Mouse (Mus musculus) kidney, adult 9 months (tissue): ENCODE data around the gene Dnmt3l.

Experiments
- DNase-seq: peaks from one replicate; pipeline ENCODE4 v3.0.0; 2022

The Dnmt3l gene

DNA sequence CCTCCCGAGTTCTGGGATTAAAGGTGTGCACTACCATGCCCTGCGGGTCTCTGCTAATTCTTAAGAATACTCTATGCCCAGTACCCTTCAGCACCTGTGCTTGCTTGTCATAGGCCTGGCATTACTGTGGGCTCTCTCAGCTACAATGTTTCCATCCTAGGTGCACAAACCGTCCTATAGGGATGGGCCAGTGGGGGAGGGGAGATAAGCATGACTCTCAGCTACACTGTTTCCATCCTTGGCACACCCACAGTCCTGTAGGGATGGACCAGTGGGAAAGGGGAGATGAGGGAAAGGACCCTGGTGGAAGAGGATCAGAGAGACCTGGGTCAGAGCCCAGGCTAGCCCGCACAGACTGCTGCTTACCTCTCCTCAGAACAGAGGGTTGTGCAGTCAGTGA lies 4.6 kb upstream of the Dnmt3l start:
- no peak for DNase-seq

DNA sequence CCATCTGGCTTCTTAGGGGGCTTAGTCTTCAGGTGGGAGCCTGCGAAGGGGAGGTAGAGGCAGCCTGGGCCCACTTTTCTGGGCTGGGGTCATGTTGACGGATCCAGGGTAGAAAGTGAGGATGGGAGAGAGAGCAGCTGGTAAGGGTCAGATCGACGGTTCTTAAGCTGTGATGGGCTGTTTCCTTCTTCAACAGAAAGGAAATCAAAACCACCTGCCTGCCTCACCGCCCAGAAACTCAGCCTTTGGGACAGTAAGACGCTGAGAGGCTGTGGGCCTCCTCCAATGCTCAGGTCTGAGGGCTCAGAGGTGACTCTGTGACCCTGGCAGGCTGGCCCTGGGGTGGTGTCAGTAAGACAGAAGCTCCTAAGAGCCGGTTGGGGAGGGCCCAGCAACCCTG lies 349 bp downstream of the Dnmt3l start:
- DNase-seq: no peak

DNA sequence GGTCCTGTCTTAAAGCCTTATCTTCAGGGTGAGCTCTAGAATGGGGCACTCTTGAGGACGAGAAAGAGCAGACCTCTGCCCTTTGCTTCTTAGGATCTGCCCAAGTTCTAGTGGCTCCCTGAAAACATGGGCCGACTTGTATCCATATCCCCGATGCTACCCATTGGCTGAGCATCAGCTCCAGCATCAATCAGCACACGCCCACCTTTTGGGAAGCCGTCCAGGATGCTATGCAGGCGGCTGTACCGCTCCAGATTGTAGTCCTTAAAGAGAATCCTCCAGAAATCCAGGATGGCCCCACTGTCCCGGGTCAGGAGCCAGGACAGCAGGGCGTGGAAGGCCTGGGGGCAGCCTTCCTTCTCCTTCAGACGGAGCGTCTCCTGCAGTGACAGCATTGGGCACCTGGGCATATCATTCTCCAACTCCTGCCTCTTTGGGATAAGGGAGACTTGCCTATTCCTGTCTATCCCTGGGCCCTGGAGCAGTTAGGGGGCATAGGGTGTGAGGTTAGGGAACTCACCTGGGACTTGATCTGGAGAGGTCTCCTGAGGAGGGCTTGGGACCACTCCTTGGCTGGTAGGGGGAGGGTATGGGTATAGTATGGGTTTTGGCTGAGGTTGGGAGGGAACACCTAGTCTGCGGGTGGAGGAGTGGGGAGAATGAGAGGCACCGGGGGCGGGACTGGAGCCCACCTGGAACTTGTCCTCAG lies 1.1 kb downstream of the Dnmt3l start:
- no peak for DNase-seq

DNA sequence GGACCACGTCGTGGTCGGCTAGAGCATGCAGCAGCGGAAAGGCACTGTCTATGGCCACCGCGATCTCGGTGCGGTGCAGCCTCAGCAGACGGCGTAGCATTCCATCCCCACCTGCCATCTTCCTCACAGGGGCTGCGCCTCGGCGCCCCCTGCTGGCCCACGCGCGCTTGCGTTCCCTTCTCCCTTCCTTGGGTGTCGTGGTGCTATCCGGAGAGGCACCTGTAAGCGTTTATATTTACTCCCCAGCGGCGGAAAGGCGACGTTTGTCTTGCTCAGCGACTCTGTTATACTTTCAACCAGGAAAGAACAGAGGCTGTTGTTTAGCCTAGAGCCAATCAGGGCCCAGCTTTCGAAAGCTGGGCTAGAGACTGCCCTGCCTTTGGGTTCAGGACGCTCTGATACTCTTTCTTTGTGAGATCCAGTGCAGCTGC lies 1.7 kb downstream of the Dnmt3l start, which contains the start of gene Aire:
Gene Aire (minus strand): TSS at position 205 of the 431 bp plus-strand sequence.
- peak; percentile 66 for DNase-seq

DNA sequence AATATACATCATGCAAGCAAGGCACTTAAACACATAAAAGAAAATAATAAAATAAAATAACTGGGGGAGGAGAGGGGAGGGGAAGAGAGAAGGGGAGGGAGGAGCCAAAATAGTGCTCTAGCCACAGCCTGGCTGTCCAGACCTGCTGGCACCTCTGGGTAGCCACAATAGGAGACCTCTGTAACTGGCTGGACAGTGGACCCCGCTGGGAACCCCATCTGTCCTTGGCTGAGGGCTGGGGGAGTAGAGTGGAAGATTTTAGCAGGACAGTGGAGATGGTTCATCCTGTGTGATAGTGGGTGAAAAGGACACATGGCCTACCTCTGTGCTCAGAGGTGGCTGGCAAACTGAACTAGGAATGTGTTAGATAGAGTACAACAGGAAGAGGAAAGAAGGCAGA lies 2.8 kb downstream of the Dnmt3l start:
- no peak for DNase-seq

DNA sequence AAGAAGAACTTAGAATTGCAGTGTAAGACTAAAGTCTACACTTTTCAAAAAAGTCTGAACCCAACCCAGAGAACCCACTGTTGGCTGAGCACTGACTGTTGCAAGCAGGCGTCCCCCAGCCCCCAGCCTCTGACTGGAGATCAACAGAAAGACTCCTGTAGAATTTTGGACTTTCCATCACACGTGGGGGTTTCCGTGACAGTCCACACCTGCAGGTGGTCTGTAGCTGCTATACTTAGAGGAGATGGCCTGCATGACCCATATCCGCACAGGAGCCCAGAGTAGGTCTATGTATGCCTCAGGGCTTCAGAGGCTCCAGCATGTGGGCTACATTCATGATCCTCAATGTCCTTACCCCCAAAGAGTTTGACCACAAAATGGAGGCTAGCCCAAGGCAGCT lies 4.6 kb downstream of the Dnmt3l start:
- DNase-seq: no peak

DNA sequence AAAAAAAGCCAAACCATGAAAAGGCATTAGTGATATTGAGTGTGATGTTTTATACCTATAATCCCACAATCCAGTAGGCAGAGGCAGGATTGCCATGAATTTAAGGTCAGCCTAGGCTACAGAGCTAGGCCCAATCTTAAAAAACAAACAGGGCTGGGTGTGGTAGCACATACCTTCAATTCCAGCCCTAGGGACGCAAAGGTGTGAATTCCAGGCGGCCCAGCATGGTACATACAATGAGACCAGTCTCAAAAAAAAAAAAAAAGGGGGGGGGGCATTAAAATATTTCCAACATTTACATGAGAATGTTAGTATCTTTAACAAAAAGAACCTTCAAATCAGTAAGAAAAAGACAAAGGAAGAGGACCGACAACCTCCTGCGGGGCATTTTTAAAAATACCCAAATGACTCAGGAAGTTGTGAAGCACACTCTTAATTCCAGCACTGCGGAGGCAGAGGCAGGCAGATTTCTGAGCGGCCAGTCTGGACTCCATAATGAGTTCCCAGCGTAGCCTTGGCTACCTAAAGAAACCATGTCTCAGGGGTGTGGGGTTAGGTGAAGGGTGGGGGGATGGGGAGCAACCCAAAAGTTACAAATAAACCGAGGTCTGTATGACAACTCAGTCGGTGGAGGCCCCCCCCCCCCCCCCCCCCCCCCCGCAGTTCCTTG lies 6.4 kb downstream of the Dnmt3l start:
- DNase-seq: no peak

DNA sequence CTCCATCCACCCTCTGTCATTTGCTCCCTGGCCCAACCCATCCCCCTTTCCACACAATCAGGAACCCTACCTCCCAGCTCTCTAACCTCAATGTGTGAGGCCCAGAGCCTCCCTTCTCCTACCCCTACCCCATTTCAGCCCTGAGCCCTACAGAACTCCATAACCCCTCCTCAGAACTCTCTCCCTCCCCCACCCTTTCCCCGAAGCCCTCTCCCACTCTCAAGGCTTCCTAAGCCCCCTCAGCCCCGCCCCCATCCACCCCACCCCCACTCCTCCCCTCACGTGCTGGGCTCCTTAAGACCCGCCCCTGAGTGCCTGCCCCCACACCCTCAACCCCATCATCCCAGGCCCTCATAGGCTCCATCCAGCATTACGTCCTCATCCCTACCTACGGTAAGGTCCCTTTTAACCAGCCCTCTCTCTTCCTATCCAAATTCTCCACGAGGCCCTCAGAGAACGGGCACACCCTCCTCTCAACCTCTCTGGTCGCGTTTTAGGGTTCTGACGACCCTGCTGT lies 7.8 kb downstream of the Dnmt3l start:
- DNase-seq: no peak

DNA sequence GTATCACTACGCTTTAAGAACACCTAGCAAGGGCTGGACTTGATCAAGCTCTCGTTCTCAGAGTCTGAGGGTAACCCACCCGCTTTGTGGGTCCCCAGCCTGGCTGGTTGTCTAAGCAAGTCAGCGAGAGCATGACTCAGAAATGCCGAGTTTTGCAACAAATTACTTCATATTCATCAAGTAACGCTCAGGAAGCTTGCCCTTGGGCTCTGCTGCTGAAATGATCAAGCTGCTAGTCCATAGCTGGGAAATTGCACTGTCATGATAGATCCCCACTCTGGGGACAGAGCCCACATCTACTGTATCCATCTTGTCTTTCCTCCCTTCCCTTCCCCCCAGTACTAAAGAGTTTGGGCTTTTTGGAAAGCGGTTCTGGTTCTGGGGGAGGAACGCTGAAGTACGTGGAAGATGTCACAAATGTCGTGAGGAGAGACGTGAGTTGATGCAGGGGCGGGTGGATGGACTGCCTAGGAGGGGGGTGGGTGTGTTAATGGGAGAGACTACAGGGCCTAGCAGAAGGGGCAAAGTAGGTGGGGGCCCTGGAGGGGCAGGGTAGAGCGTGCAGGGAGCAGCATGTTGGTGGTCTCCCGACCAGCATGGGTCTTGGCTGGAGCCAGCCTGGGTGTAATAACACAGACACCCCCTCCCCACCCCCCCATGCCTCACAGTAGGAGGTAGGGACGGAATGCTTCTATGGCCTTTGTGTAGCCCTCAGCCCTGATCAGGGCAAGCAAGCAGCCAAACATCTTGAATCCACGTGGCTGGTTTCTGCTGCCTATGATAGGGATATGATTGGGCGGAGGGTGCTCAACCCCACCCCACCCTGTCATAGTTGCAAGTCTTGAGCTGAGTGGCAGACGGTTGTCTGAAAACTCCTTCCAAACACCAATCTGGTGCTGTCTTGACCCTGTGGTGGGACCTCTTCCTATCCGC lies 13.2 kb downstream of the Dnmt3l start:
- peak; percentile 32 for DNase-seq

DNA sequence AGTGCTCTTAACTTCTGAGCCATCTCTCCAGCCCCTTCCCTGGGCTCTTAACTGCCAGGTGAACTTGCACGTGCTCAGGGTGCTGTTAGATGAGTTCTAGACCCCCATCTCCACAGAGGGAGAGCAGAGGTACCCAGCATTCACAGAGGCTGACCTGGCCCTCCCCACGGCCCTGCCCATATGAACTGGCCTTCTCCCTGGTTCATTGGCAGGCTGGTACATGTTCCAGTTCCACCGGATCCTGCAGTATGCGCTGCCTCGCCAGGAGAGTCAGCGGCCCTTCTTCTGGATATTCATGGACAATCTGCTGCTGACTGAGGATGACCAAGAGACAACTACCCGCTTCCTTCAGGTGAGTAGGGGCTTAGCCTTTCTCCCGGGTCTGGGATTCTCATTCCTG lies 15.3 kb downstream of the Dnmt3l start:
- no peak for DNase-seq

DNA sequence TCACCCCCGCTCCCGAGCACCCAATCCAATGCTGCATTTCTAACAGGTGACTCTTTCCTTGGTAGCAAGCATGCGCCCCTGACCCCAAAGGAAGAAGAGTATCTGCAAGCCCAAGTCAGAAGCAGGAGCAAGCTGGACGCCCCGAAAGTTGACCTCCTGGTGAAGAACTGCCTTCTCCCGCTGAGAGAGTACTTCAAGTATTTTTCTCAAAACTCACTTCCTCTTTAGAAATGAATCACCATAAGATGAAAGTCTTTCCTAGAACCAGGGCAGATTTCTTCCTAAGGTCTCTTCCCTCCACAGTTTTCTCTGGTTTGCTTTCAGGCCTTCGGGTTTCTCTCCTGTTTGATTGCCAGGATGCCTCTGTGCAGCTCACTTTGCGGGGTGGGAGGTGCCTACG lies 21.4 kb downstream of the Dnmt3l start:
- DNase-seq: no peak

DNA sequence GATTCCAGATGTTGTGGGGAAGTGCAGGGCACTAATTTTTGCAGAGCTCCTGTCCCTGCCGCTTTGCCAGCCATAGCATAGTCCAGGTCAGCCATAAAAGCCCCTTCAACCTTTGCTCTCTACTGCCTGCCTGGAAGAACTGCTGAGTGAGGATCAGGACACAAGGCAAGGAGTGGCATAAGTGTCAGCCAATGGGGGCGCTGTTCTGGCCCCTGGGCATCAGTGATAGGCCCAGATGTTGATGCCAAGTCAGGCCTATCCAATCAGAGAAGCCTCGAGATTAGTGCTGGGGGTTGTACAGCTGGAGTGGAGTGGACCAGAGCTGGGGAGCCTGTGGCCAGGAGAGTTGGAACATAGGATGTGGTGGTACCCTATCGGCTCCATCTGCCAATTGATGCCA lies 25.5 kb downstream of the Dnmt3l start:
- DNase-seq: peak; percentile 53

DNA sequence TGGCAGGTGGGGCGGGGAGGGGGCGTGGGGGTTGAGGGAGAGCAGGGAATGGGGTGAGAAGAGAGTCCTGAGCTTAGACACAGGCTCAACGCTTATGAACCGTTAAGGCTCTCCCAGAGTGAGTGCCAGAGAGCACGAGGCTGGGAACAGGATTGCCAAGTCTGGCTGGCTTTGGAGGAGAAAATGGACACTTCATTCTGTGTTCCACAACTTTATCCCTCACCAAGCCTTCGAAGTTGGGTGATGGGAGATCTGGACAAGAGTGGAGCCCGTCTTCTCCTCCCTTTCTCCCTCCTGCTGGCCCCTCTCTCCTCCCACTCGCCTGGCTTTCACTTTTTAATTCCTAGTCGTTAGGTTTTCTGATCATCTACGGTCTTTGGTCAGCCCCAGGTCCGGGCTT lies 26.8 kb downstream of the Dnmt3l start:
- peak; percentile 22 for DNase-seq

DNA sequence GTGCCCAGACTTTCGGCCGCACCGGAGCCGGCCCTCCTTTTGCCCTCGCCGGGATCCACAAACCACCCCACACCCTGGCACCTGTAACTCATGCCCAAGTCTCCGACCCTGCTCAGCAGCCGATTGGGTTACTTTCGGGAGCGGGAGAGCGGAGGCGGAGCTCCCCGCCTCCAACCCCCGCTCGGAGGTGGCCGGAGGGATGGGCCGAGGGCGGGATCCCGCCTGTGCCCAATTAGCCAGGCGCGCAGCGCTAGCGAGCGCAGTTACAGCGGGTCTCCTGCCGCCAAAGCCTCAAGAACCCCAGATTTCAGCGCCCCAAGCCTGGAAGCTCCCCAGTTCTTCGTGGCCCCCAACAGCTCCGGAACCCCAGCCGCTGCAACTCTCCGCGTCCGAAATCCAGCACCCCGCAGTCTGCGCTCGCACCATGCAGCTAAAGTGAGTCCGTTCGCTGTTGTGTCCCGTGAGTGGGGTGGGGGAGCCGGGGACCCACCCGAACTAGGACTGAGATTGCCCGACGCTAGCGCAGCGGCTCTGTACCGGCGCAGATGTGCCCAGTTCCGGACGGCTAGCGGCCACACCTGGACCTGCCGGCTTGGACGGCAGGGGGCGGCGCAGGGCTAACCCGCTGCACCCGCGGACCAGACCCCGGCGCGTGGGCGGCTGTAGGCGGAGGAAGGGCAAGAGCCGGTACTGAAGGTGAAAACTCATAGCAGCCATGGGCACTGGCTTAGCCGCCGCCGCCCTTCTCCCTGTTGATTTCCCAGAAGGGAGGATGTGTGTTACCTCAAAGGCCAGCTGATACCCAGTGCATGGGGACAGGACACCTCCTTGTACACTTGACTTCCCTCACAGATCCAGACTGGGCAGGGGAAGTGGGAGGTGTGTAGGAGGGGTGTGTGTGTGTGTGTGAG lies 27.6 kb downstream of the Dnmt3l start, which contains the start of gene Icosl:
Gene Icosl (plus strand): TSS at position 202 of the 911 bp plus-strand sequence.
- peak; percentile 83 for DNase-seq

DNA sequence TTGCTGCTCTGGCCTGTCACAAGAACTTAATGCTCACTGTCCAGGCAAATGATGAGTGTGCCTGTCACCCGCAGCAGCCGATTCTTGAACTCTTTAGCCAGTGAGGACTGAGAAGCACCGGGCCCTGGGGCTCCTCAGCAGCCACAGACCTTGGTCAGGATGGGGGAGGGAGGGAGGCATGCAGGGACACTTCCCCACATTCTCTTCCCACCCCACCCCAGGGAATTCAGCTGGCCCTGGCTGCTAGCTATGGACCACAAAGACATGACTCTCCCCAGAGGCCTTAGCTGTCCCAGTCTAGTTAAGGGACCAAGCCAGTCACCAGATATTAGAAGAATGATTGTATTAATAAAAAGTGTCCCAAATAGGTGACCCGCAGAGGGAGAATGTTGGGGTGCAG lies 32.4 kb downstream of the Dnmt3l start:
- no peak for DNase-seq

DNA sequence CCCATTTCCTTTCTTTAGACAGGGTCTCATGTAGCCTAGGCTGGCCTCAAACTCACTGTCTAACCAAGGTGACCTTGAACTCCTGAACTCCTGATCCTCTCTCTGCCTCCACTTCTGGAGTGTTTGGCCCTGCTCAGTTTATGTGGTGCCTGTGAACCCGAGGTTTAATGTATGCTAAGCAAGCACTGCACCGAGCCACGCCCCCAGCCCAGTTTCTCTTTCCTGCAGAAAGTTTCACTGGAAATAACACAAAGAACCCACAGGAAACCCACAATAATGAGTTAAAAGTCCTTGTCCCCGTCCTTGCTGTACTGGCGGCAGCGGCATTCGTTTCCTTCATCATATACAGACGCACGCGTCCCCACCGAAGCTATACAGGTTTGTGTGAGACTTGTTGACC lies 33.2 kb downstream of the Dnmt3l start:
- DNase-seq: no peak

DNA sequence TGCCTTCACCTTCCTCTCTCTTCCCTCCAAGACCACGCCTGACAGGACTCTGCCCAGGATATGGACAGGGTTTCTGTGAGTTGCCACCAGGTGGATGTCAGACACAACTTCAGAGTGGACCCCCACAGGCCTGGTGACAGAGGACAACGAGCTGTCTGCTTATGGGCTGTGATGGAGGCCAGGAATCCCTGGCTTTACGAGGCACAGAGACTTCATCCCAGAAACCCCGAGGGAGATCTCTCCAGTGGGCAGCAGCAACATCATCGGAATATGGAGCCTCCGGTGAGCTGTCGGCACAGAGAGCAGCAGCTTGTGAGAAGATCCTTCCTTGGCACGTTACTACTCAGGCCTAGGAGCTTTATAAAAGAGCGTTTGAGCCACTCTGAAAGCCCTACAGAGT lies 36.1 kb downstream of the Dnmt3l start:
- no peak for DNase-seq

DNA sequence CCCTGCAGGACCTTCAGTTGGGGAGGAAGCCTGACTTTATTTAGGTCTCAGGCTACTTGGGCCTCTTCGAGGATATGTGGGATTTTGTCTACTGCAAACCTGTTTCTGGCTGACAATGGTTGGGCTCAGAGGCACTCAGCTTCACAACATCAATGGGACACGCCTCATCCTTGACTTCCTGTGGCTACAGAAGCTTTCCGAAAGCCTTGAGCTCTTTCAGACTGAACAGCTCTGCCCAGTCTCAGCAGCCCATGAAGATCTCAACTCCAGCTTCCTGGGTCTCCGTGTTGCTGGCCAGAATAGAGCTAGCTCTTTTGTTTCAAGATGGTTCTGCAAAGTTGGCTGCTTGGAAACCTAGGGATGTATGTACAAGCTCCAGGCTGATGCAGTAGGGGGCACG lies 36.5 kb downstream of the Dnmt3l start:
- DNase-seq: no peak

DNA sequence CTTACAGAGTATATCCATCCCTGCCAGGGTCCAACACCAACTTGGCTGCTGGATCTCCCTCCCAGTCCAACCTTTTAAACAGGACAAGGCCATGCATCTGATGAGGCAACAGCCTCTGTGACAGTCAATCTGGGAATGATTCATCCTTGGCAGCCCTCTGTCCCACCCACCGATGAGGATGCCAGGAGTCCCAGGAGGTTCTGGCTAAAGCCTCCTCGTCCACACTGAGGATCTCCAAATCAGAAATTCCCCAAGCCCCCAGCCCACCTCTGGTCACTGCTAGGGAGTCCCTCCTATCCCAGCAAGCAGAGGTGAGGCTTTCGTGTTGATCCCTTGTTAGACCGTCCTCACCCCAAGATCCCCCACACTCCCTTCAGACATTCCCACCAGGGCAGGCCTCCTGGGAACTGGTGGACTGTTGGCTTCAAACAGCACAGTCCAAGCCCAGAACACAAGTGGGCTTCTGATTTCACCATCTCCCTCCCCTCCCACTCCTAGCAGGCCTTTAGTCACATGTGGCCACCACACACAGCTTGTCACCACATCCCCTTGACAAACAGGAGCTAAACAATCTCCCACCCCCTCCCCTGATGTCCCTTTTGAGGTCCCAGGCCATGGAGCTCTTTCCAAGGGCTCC lies 38.3 kb downstream of the Dnmt3l start:
- DNase-seq: no peak

DNA sequence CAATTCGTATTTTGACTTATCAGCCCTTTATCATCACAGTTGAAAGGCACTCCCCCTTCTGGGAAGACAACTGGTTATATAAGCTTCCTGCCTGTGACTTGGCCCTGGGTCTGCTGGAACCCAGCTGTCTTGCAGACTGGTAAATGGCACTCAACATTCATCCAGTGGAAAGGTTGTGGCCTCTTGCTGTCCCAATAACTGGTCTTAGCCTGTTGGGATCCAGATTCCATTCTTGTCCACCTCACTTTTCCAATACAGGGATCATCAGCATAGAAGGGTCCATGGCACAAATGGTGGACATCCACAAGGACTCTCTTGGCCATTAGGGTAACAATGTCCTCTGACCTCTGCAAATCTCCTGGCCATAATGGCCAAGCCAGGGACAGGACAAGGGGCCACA lies 42.3 kb downstream of the Dnmt3l start:
- DNase-seq: no peak

DNA sequence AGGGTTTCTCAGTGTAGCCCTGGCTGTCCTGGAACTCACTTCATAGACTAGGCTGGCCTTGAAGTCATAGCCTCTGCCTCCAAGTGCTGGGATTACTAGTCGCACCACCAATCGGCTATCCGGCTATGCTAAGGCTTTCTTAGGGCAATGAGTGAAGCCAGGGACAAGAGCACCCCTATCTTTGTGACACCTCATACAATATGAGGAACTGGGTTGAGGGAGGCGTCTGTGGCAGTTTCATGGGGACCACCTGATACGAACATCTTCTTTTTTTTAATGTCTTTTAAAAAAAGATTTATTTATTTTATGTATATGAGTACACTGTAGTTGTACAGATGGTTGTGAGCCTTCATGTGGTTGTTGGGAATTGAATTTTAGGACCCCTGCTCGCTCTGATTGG lies 44.0 kb downstream of the Dnmt3l start:
- DNase-seq: no peak
